ENCODE assay signal across 9 mouse cellular contexts in genomic region chr4:124811347-124811975, GRCm38 (mm10). TPM values are rescaled to one million over a fixed set of nuclear protein-coding genes. Genes with fewer than 3 reads are reported as not detected.
DNase-seq lines count a peak whose midpoint lies in the region; ATAC-seq and TF ChIP-seq lines count a peak whose summit lies in the region.
"Had no signal": no experiment of that assay in that cellular context is flagged by ENCODE, and none has a peak within 500 bp of the region (broad histone marks: within the 10 kb centered on the region; RNA-seq: fewer than 3 reads in every experiment).

No protein-coding gene starts in this region.

- peak; percentile 18 for TF ChIP-seq CTCF in layer of hippocampus, adult 2 months (conservative IDR thresholded peaks at IDR 0.05)

- intact Hi-C loops in heart, postnatal 10 days (cut with DNase I): no loop called here

- ATAC-seq in granulocyte monocyte progenitor cell, adult 5-6 weeks (replicated peaks; ENCODE audit: poor library complexity, severe bottlenecking): no peak

- peak overlapping the region; percentile 77 for H3K27ac ChIP-seq in layer of hippocampus, adult 2 months

- H3K4me3 ChIP-seq in layer of hippocampus, adult 2 months: no peak overlapping the region; the same call in 1 of the 2 replicates

- DNase-seq in heart, postnatal 10 days: peak; percentile 15 to 21
- DNase-seq in heart, adult 9 months (ENCODE audit: low spot score in 2 of 2): no peak
- DNase-seq in cerebellum, postnatal 36 days: peak; percentile 21 to 35
- peak; percentile 55 to 71 for DNase-seq in layer of hippocampus, adult 2 months (ENCODE audit: low spot score in 2 of 2)
- DNase-seq in right cerebral cortex, adult 18-20 months: peak; percentile 75
- no peak for DNase-seq in kidney, adult 8-10 months
- DNase-seq in thymus, postnatal 10 days (ENCODE audit: low spot score in 2 of 2): no peak
- DNase-seq: liver had no signal

RNA-seq across cellular contexts. Expression of gene Mtf1, which starts 9.6 kb away (rescaled TPM):
- total RNA-seq in heart, postnatal 10 days (2021): 10 to 100 TPM; 17.4 to 17.6 TPM
- total RNA-seq in layer of hippocampus, adult 2 months (2021): 10 to 100 TPM; 24.6 to 24.8 TPM
- 37.9 and 42.6 TPM in 2 replicates for total RNA-seq in granulocyte monocyte progenitor cell, adult 5-6 weeks (2014; fragmentation: Nextera tagmentation)
- 11.3 and 26.3 TPM in 2 replicates for total RNA-seq in granulocyte monocyte progenitor cell, adult 5-6 weeks (2017)

RNA-seq across cellular contexts. Expression of gene Yrdc, which starts 39.0 kb away (rescaled TPM):
- 10 to 100 TPM; 20.9 to 24.4 TPM for total RNA-seq in heart, postnatal 10 days (2021)
- total RNA-seq in layer of hippocampus, adult 2 months (2021): 10 to 100 TPM; 30.3 to 38.0 TPM
- total RNA-seq in granulocyte monocyte progenitor cell, adult 5-6 weeks (2014; fragmentation: Nextera tagmentation): 38.1 and 65.5 TPM in 2 replicates
- total RNA-seq in granulocyte monocyte progenitor cell, adult 5-6 weeks (2017): 18.7 and 29.1 TPM in 2 replicates

RNA-seq across cellular contexts. Expression of gene 1110065P20Rik, which starts 39.5 kb away (rescaled TPM):
- total RNA-seq in heart, postnatal 10 days (2021): 10 to 100 TPM; 28.7 to 33.5 TPM
- total RNA-seq in layer of hippocampus, adult 2 months (2021): 10 to 100 TPM; 72.0 to 94.5 TPM
- total RNA-seq in granulocyte monocyte progenitor cell, adult 5-6 weeks (2014; fragmentation: Nextera tagmentation): 15.0 and 19.4 TPM in 2 replicates
- 3.1 and 6.7 TPM in 2 replicates for total RNA-seq in granulocyte monocyte progenitor cell, adult 5-6 weeks (2017)

RNA-seq across cellular contexts. Expression of gene Maneal, which starts 50.5 kb away (rescaled TPM):
- under 1 TPM; 0.10 to 0.22 TPM for total RNA-seq in heart, postnatal 10 days (2021)
- 10 to 100 TPM; 52.3 to 54.4 TPM for total RNA-seq in layer of hippocampus, adult 2 months (2021)
- 1.2 TPM in 1 of 2 replicates, not detected in the other for total RNA-seq in granulocyte monocyte progenitor cell, adult 5-6 weeks (2014; fragmentation: Nextera tagmentation)
- total RNA-seq in granulocyte monocyte progenitor cell, adult 5-6 weeks (2017): not detected in 2 replicates

Comparison
In these comparisons a context has a peak if more than half of its experiments do, and no peak if none do; other contexts are left out.
1. DNase-seq: peak in heart, postnatal 10 days (2 of 2), cerebellum, postnatal 36 days (2 of 2), layer of hippocampus, adult 2 months (2 of 2) and right cerebral cortex, adult 18-20 months (single experiment); none in heart, adult 9 months (0 of 2), kidney, adult 8-10 months (0 of 2) and thymus, postnatal 10 days (0 of 2).